Mouse (Mus musculus) layer of hippocampus, adult 2 months (tissue): ENCODE data around the gene Sv2c. TPM values are rescaled to one million over a fixed set of nuclear protein-coding genes. Genes with fewer than 3 reads are reported as not detected.

Source experiments
- DNase-seq, 2 experiments: peaks; one replicate each; pipeline ENCODE4 v3.0.0; 2022; ENCODE audit warnings: low spot score in 2 of 2
- H3K27ac ChIP-seq: fragments of 200-600 bp; 2 replicates; pipeline ENCODE4 v1.8.1; 2022
- H3K4me3 ChIP-seq: fragments of 200-600 bp; 2 replicates; pipeline ENCODE4 v1.8.1; 2022; ENCODE audit warnings: mild to moderate bottlenecking
- CTCF ChIP-seq: fragments of 200-600 bp; conservative IDR thresholded peaks from 2 replicates; pipeline ENCODE4 v1.8.1; 2022; ENCODE audit warnings: antibody characterized with exemption, mild to moderate bottlenecking, moderate library complexity
- total RNA-seq, 2 experiments: library from RNA; stranded (reverse); gene quantifications; 2 replicates each; pipeline ENCODE4 v1.2.3; 2021

Sv2c gene
- total RNA-seq, 2 experiments from 2014 or later, result 15.6 to 16.5 TPM

GRCm38 (mm10) chr13:96030368-96031223, 101.8 kb downstream of the Sv2c start:
- peak; percentile 89 for TF ChIP-seq CTCF
- H3K27ac ChIP-seq, result no peak overlapping the region
- H3K4me3 ChIP-seq, result no peak overlapping the region
- DNase-seq, result peak; percentile 37 to 78

- Histone ChIP-seq H3K4me3 (no peak overlapping the region), H3K27ac (no peak overlapping the region)
- no peak for TF ChIP-seq CTCF
- DNase-seq, result no peak
These were observed 108.5 kb downstream of the Sv2c start for GRCm38 (mm10) chr13:96023858-96024257.

- Histone ChIP-seq H3K27ac (no peak overlapping the region), H3K4me3 (no peak overlapping the region)
- no peak for DNase-seq
- TF ChIP-seq CTCF, result no peak
These were observed 116.9 kb downstream of the Sv2c start for GRCm38 (mm10) chr13:96015516-96015915.

- peak overlapping the region; percentile 32; the same call in 1 of the 2 replicates for H3K27ac ChIP-seq
These were observed 121.4 kb downstream of the Sv2c start for GRCm38 (mm10) chr13:96010861-96011511.

GRCm38 (mm10) chr13:96008975-96009374, 123.4 kb downstream of the Sv2c start:
- H3K27ac ChIP-seq, result no peak overlapping the region
- TF ChIP-seq CTCF, result no peak

More at GRCm38 (mm10) chr13:96010861-96011511, 121.4 kb downstream of the Sv2c start:
- no peak overlapping the region for H3K4me3 ChIP-seq
- DNase-seq, result peak in 1 of 2 experiments; percentile 19
- TF ChIP-seq CTCF, result no peak

GRCm38 (mm10) chr13:96008154-96008553, 124.2 kb downstream of the Sv2c start:
- no peak overlapping the region for H3K27ac ChIP-seq
- TF ChIP-seq CTCF, result no peak
- no peak for DNase-seq
- H3K4me3 ChIP-seq, result no peak overlapping the region

More at GRCm38 (mm10) chr13:96008975-96009374, 123.4 kb downstream of the Sv2c start:
- DNase-seq, result no peak
- no peak overlapping the region for H3K4me3 ChIP-seq

GRCm38 (mm10) chr13:96003539-96003938, 128.8 kb downstream of the Sv2c start:
- H3K4me3 ChIP-seq, result no peak overlapping the region
- no peak overlapping the region for H3K27ac ChIP-seq
- no peak for TF ChIP-seq CTCF
- no peak for DNase-seq

- no peak for DNase-seq
- H3K27ac ChIP-seq, result no peak overlapping the region
- peak; percentile 70 for TF ChIP-seq CTCF
- H3K4me3 ChIP-seq, result no peak overlapping the region
These were observed 129.9 kb downstream of the Sv2c start for GRCm38 (mm10) chr13:96002475-96002874.

GRCm38 (mm10) chr13:95999396-95999795, 133.0 kb downstream of the Sv2c start:
- Histone ChIP-seq H3K27ac (no peak overlapping the region), H3K4me3 (no peak overlapping the region)
- no peak for TF ChIP-seq CTCF
- no peak for DNase-seq

GRCm38 (mm10) chr13:95997294-95997693, 135.1 kb downstream of the Sv2c start:
- peak; percentile 56 for TF ChIP-seq CTCF
- DNase-seq, result no peak
- no peak overlapping the region for H3K4me3 ChIP-seq
- H3K27ac ChIP-seq, result no peak overlapping the region

GRCm38 (mm10) chr13:95994705-95995703, 137.4 kb downstream of the Sv2c start:
- no peak for DNase-seq
- H3K27ac ChIP-seq, result no peak overlapping the region
- TF ChIP-seq CTCF, result no peak
- H3K4me3 ChIP-seq, result no peak overlapping the region

- no peak overlapping the region for H3K27ac ChIP-seq
- no peak for DNase-seq
- no peak overlapping the region for H3K4me3 ChIP-seq
- TF ChIP-seq CTCF, result no peak
These were observed 144.2 kb downstream of the Sv2c start for GRCm38 (mm10) chr13:95988181-95988580.

- no peak for DNase-seq
- TF ChIP-seq CTCF, result no peak
- H3K4me3 ChIP-seq, result no peak overlapping the region
These were observed 145.2 kb downstream of the Sv2c start for GRCm38 (mm10) chr13:95987147-95987546.

More at GRCm38 (mm10) chr13:95987147-95987546, 145.2 kb downstream of the Sv2c start:
- no peak overlapping the region for H3K27ac ChIP-seq
